Mouse (Mus musculus) neural tube, embryonic 12.5 days (tissue): ENCODE results near the gene Tnn. TPM values are rescaled to one million over a fixed set of nuclear protein-coding genes. Genes with fewer than 3 reads are reported as not detected.

Source experiments
- ATAC-seq: fragments of 200-750 bp; cut with Nextera tagmentation; 2 replicates; pipeline ENCODE4 v1.8.0; 2017; ENCODE audit warnings: low read depth, mild to moderate bottlenecking, moderate TSS enrichment, moderate library complexity; ENCODE audit not compliant: low FRiP score
- H3K27ac ChIP-seq: fragments of 300-500 bp; sonication (generic); 2 replicates; pipeline ENCODE4 v1.5.1; 2016
- H3K27me3 ChIP-seq: fragments of 300-500 bp; sonication (generic); replicated peaks from 2 replicates; pipeline ENCODE4 v1.6.1; 2016; ENCODE audit warnings: mild to moderate bottlenecking
- H3K36me3 ChIP-seq: fragments of 300-500 bp; sonication (generic); 2 replicates; pipeline ENCODE4 v1.6.1; 2016; ENCODE audit warnings: mild to moderate bottlenecking
- H3K4me1 ChIP-seq: fragments of 300-500 bp; sonication (generic); 2 replicates; pipeline ENCODE4 v1.6.1; 2016
- H3K4me2 ChIP-seq: fragments of 300-500 bp; sonication (generic); replicated peaks from 2 replicates; pipeline ENCODE4 v1.6.1; 2016; ENCODE audit warnings: mild to moderate bottlenecking
- H3K4me3 ChIP-seq: fragments of 300-500 bp; sonication (generic); 2 replicates; pipeline ENCODE4 v1.5.1; 2016
- H3K9ac ChIP-seq: fragments of 300-500 bp; sonication (generic); 2 replicates; pipeline ENCODE4 v1.6.1; 2016; ENCODE audit warnings: mild to moderate bottlenecking
- H3K9me3 ChIP-seq: fragments of 300-500 bp; sonication (generic); 2 replicates; pipeline ENCODE4 v1.6.1; 2016; ENCODE audit warnings: mild to moderate bottlenecking
- WGBS: fragments of 180-500 bp; shearing (Covaris S2); methylation state at CpG from one replicate; pipeline ENCODE4 v1.1.7; 2016; 5-methylcytosine and 5-hydroxymethylcytosine counted together
- polyA plus RNA-seq: library from polyadenylated mRNA; unstranded; fragments of >200 nt; fragmentation: Nextera tagmentation; extraction: Ambion mirVana; gene quantifications from 2 replicates; pipeline ENCODE4 v1.2.1, GENCODE M21; 2016

The Tnn gene
- polyA plus RNA-seq, result 0.15 and 0.19 TPM in 2 replicates

DNA sequence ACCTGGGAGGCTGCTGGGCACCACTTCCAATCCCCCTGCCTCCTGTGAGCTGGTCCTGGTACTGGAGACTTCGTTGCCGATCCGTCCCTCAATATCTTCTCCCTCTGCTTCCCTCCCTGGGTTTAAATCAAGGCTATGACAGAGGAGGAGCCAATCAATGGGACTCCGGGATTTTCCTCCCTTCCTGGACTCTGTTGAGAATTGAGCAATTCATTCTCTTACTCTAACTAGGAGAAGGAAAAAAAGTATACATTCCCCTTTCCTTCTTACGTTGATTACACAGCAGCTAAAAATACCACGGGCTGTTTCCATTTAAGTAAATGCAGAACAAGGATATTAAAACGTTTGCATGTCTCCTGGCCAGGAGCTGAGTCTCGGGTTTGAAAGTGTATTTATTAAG is at the start of gene Tnn:
Tnn (minus strand) TSS at position 101 of the 400 bp plus-strand sequence.
- no peak for ATAC-seq
- Histone ChIP-seq H3K9ac (no peak within 1 kb of the TSS), H3K27me3 (no peaks in the 10 kb centered on the region), H3K27ac (no peak within 1 kb of the TSS), H3K9me3 (no peaks in the 10 kb centered on the region), H3K36me3 (no peaks in the 10 kb centered on the region), H3K4me1 (peaks cover 4% of the 10 kb centered on the region; the same call in 1 of the 2 replicates), H3K4me3 (no peak within 1 kb of the TSS), H3K4me2 (no peak within 1 kb of the TSS)
- WGBS, result 78% methylated on average over 8 of the region's 8 CpGs

DNA sequence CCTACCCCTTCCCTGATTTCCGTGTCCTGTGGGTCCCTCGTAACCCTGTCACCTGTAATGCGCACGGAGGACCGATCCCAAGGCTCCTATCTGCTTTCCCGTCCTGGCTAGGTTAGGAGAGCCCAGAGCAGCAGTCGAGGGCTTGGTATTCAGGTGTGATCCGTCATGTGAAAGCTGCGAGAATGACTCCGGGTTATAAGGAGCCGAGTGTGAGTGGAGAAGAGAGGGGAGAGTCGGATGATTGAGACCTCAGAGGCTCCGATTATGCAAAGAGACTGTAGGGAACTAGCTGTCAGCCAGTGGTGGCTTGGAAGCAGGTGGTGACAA is 41.9 kb upstream of the Tnn start:
- H3K36me3 ChIP-seq, result peaks cover 18% of the 10 kb centered on the region
- H3K27ac ChIP-seq, result no peak overlapping the region
- peak overlapping the region; percentile 80 for H3K9ac ChIP-seq
- H3K4me2 ChIP-seq, result peak overlapping the region; percentile 79
- H3K9me3 ChIP-seq, result no peaks in the 10 kb centered on the region
- H3K27me3 ChIP-seq, result no peaks in the 10 kb centered on the region
- H3K4me1 ChIP-seq, result peaks cover 4% of the 10 kb centered on the region
- H3K4me3 ChIP-seq, result peak overlapping the region; percentile 77
- peak; percentile 62 for ATAC-seq
- under 1% methylated on average over 13 of the region's 13 CpGs for WGBS

DNA sequence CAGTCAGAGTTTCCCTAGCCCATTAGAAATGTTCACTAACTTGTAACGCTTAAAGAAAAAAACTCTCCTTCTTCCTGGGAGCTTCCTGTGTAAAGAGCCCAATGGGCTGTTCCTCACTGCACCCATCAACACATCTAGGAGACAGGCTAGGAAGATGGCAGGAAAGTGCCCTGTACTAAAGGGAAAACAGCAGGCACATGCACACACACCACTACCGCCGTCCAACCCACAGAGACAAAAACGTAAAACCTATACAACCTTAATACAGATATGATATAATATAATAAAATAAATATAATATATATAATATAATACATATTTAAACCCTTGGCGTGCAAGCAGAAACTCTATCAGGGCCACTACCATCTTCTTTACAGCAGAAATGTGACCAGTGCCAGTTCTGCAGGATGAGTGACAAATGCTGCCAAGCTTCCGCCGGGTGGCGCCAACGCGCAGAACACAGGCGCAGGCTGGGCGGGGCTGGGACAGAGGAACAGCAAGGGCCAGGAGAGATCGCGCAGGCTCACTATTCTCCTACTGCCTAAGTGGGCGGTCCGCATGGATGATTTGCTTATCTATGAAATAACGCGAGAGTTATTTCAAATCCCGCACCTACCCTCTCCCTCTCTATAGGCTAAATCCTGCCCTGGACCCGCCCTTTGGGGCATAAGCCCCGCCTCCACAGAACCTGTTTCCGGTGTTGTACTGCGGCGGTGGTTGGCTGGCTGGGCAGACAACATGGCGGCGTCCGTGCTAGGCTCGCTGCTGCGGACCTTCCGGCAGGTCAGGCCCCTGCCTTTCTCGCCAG is 41.4 kb upstream of the Tnn start, which contains the start of gene Mrps14:
Mrps14 (plus strand) TSS at position 687 of the 808 bp plus-strand sequence.
- Histone ChIP-seq H3K9me3 (no peaks in the 10 kb centered on the region), H3K36me3 (peaks cover 14% of the 10 kb centered on the region), H3K4me3 (peak within 1 kb of the TSS; percentile 77), H3K4me2 (peak within 1 kb of the TSS; percentile 79), H3K9ac (peak within 1 kb of the TSS; percentile 80), H3K4me1 (peaks cover 4% of the 10 kb centered on the region), H3K27ac (no peak within 1 kb of the TSS), H3K27me3 (no peaks in the 10 kb centered on the region)
- WGBS, result 7% methylated on average over 31 of the region's 31 CpGs
- ATAC-seq, result peak; percentile 100

DNA sequence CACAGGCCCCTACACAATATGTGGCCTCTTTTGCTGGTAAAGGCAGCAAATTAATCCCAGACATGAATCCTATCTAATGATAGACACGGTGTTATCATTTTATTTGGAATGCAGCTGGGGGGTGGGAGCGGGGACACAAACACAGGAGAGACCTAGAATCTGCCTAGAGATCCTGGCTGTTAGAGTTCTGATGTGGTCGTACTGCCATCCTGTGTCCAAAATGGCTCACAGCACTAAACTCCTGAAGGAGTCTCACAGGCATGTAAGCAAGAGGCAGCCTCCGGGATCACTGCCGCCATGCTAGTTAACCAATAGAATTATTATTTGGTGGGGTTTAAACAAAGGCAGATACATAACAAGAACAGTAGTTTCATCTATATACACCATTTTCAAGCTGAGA is 31.1 kb upstream of the Tnn start:
- no peak overlapping the region for H3K9ac ChIP-seq
- WGBS, result 18% methylated on average over 5 of the region's 5 CpGs
- no peaks in the 10 kb centered on the region for H3K9me3 ChIP-seq
- peak; percentile 89 for ATAC-seq
- no peak overlapping the region for H3K4me2 ChIP-seq
- no peaks in the 10 kb centered on the region for H3K36me3 ChIP-seq
- H3K27ac ChIP-seq, result no peak overlapping the region
- peaks cover 6% of the 10 kb centered on the region; the same call in 1 of the 2 replicates for H3K4me1 ChIP-seq
- no peak overlapping the region for H3K4me3 ChIP-seq
- no peaks in the 10 kb centered on the region for H3K27me3 ChIP-seq

DNA sequence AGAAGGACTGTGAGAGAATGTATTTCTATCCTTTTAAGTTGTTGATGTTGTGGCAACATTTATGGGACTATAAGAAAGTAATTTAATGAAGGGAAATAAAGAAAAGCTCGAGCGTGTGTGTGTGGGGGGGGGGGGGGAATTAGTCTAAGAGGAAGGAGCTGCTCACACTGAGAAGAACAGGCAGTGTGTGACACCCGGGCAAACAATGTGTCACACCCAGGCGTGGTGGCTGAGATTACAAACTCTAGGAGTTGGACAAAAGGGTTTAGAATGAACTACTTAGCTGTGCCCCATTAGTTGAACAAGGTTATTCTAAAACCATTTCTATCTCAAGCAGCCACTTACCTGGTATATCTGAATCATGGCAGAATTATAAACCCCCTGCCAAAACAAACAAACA is 27.8 kb upstream of the Tnn start:
- no peak overlapping the region for H3K9ac ChIP-seq
- WGBS, result 74% methylated on average over 4 of the region's 4 CpGs
- H3K27ac ChIP-seq, result no peak overlapping the region
- H3K4me2 ChIP-seq, result no peak overlapping the region
- H3K4me3 ChIP-seq, result no peak overlapping the region
- H3K27me3 ChIP-seq, result no peaks in the 10 kb centered on the region
- H3K9me3 ChIP-seq, result no peaks in the 10 kb centered on the region
- no peaks in the 10 kb centered on the region for H3K36me3 ChIP-seq
- H3K4me1 ChIP-seq, result peaks cover 6% of the 10 kb centered on the region; the same call in 1 of the 2 replicates
- ATAC-seq, result no peak

DNA sequence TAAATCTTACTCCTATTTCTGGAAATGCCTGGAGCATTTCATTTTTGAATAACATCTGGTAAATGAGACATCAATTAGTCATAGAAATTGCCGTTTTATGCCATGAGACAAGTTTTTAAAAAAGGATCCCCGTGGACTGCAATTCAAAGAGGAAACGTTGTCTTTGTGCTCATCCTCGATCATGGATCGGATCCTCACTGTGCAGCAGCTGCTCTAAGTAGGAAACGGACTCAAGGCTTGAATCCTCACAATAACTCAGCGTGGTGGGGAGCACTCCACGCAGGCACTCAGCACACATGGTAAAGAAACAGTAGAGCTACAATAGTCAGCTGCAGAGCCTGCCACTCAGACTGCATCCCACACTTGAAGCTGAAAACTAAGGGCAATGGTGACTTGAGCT is 23.5 kb upstream of the Tnn start:
- Histone ChIP-seq H3K4me2 (no peak overlapping the region), H3K9me3 (no peaks in the 10 kb centered on the region), H3K36me3 (no peaks in the 10 kb centered on the region), H3K27me3 (no peaks in the 10 kb centered on the region), H3K4me1 (no peaks in the 10 kb centered on the region), H3K4me3 (no peak overlapping the region), H3K9ac (no peak overlapping the region), H3K27ac (no peak overlapping the region)
- 66% methylated on average over 8 of the region's 8 CpGs for WGBS
- ATAC-seq, result no peak

DNA sequence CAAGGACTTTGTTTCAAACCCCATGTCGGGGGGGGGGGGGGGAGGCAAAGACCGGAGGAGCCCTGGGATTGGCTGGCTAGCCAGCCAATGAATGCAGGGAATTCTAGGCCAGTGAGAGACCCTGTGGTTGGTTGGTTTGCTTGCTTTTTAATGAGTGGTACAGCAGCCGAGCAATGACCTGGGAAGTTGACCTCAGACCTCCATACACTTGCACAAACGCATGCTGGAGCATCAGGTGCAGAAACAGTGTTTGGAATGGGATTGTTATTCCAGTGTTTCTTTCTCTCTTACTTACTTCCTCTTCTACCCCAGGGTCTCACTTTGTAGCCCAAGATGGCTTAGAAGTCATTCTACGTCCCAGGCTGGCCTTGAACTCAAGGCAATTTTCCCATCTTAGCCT is 13.2 kb upstream of the Tnn start:
- Histone ChIP-seq H3K27me3 (no peaks in the 10 kb centered on the region), H3K9ac (no peak overlapping the region), H3K4me3 (no peak overlapping the region), H3K4me1 (no peaks in the 10 kb centered on the region), H3K36me3 (no peaks in the 10 kb centered on the region), H3K27ac (no peak overlapping the region), H3K9me3 (no peaks in the 10 kb centered on the region), H3K4me2 (no peak overlapping the region)
- WGBS, result 68% methylated on average over 3 of the region's 5 CpGs
- no peak for ATAC-seq

DNA sequence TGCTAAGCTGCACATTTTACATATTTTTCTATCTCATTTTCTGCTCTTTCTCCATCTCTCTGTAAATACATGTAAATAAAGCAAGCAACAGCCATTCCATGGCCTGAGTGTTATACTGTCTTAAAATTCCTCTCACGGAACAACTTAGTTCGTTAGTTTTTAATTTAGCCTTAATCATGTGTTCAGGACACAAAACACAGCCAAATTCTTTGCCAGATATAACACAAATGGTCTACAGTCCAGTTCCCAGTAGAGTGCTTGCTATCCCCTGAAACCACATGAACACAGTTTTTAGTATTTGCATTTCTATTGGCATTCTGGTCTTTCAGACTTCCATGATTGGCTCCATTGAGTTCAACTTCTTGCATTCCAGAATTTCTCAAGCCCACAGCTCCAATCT is 4.8 kb upstream of the Tnn start:
- Histone ChIP-seq H3K4me2 (no peak overlapping the region), H3K27ac (no peak overlapping the region), H3K9ac (no peak overlapping the region), H3K4me1 (no peaks in the 10 kb centered on the region), H3K4me3 (no peak overlapping the region), H3K9me3 (no peaks in the 10 kb centered on the region), H3K27me3 (no peaks in the 10 kb centered on the region), H3K36me3 (no peaks in the 10 kb centered on the region)
- ATAC-seq, result no peak
- WGBS, result 92% methylated on average over 2 of the region's 2 CpGs

DNA sequence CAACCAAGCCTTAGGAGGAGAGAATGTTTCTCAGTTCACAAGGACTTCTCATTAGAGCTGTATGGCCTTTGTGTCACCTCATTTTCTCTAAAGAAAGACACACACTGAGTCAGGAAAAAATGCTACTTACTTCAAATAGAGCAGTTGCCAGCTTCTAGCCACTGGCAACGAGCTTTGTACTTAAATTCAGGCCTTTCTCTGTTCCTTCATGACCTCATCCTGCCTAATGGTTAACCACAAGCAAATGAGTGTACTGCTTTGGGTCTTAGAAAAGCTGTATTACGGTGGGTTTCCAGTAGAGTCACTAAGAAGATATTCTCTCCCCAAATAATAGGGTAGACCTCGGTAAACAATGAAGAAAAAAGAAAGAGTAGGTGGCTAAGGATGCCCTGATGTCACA is 2.7 kb downstream of the Tnn start:
- WGBS, result 69% methylated on average over 3 of the region's 3 CpGs

DNA sequence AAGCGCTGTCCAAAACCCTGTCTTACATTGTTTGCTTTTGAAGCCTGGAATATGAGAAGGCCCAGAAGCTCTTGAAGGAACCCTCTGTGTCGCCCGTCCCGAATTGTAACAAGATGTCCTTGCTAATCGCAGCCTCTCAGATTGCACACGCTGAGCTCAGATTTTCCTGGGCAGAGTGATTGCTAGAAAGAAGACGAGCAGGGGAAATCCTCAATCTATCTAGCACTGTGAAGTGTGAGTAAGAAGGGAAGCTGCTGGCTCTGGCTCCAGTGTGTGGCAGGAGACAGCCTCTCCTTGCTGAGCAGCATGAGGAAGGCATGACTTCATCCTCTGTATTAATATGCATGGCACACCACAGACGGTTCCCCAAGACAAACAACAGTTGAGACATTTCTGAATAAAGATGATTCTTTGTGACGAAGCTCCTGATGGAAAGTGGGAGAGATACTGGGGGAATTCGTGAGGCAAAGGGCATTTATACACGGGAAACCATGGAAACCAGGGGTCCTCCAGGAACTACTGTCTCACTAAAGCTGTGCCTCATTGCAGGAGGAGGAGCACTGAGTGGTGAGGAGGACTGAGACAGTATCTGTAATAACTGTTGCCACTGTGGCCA is 4.0 kb downstream of the Tnn start:
- ATAC-seq, result no peak
- no peak overlapping the region for H3K9ac ChIP-seq
- H3K36me3 ChIP-seq, result no peaks in the 10 kb centered on the region
- no peaks in the 10 kb centered on the region for H3K27me3 ChIP-seq
- WGBS, result 72% methylated on average over 11 of the region's 11 CpGs
- H3K4me1 ChIP-seq, result peaks cover 4% of the 10 kb centered on the region; the same call in 1 of the 2 replicates
- no peaks in the 10 kb centered on the region for H3K9me3 ChIP-seq
- H3K4me2 ChIP-seq, result no peak overlapping the region
- no peak overlapping the region for H3K27ac ChIP-seq
- H3K4me3 ChIP-seq, result no peak overlapping the region

More for the DNA sequence above, 2.7 kb downstream of the Tnn start:
- no peaks in the 10 kb centered on the region for H3K9me3 ChIP-seq
- no peak overlapping the region for H3K4me3 ChIP-seq
- peaks cover 4% of the 10 kb centered on the region; the same call in 1 of the 2 replicates for H3K4me1 ChIP-seq
- no peak for ATAC-seq
- H3K27ac ChIP-seq, result no peak overlapping the region
- H3K4me2 ChIP-seq, result no peak overlapping the region
- no peaks in the 10 kb centered on the region for H3K36me3 ChIP-seq
- H3K27me3 ChIP-seq, result no peaks in the 10 kb centered on the region
- H3K9ac ChIP-seq, result no peak overlapping the region

DNA sequence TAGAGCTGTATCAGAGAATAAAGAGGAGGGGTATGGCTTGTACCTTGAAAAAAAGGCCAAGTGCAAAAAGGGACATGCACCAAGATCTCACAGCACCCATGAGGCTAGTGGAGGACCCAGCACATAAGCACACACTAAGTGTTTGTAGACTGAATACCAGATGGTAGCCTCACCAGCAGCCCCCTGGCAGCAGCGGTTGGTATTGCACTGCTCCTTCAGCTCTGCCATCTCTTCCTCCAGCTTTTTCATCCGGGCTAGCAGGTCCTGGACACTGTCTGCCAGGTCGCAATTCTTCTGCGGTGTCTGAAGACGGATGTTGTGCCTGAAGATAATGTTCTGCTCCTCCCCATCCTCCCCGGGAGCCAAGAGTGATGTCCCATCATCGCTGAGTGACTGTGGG is 6.1 kb downstream of the Tnn start:
- Histone ChIP-seq H3K4me1 (peaks cover 4% of the 10 kb centered on the region; the same call in 1 of the 2 replicates), H3K9me3 (no peaks in the 10 kb centered on the region), H3K4me3 (no peak overlapping the region), H3K27me3 (no peaks in the 10 kb centered on the region), H3K9ac (no peak overlapping the region), H3K4me2 (no peak overlapping the region), H3K36me3 (no peaks in the 10 kb centered on the region), H3K27ac (no peak overlapping the region)
- 90% methylated on average over 7 of the region's 7 CpGs for WGBS
- no peak for ATAC-seq

DNA sequence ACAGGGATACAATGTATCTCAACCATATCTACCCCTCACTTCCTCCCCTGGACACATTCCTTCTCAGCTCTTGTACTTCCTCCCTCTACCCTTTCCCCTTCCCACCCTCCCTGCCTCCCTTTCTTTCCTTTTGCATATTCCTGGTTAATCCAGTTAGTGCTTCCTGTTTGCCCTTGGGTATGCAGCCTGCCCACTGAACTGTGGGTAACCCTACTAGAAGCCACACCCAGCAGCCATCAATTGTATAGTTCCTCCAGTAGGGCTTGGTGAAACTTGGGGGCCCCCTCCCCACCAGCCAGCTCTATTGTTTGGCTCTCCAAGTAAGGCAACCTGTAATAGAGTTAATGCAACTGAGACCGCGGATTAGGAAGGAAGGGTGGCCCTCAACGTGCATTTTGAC is 7.8 kb downstream of the Tnn start:
- no peak for ATAC-seq
- Histone ChIP-seq H3K36me3 (no peaks in the 10 kb centered on the region), H3K27me3 (no peaks in the 10 kb centered on the region), H3K4me2 (no peak overlapping the region), H3K4me3 (no peak overlapping the region), H3K27ac (no peak overlapping the region), H3K4me1 (peaks cover 4% of the 10 kb centered on the region; the same call in 1 of the 2 replicates), H3K9ac (no peak overlapping the region), H3K9me3 (no peaks in the 10 kb centered on the region)
- 81% methylated on average over 3 of the region's 3 CpGs for WGBS
